Mouse (Mus musculus) myocyte (in vitro differentiated cells): Measurements from ENCODE around the gene Gm49416.

Experiments
- POLR2A ChIP-seq: IDR thresholded peaks from one replicate; pipeline ENCODE4 v1.6.1; 2011; ENCODE audit warnings: low read depth, mild to moderate bottlenecking, control low read depth, moderate library complexity; ENCODE audit not compliant: insufficient read length
- POLR2AphosphoS2 ChIP-seq: IDR thresholded peaks from one replicate; pipeline ENCODE4 v1.6.1; 2011; ENCODE audit warnings: low read depth, control low read depth; ENCODE audit not compliant: insufficient read length

GRCm38 (mm10) chr19:8944062-8944461 lies 55.3 kb downstream of the Gm49416 start:
- TF ChIP-seq POLR2A (no peak), POLR2AphosphoS2 (no peak)
